Mouse (Mus musculus) ZHBTc4 (cell line): ENCODE data around the gene Arhgap19.

Experiments
- DNase-seq: peaks from one replicate; pipeline ENCODE4 v3.0.0-alpha.2; 2011; ENCODE audit warnings: low read depth, low spot score

The Arhgap19 gene

GRCm38 (mm10) chr19:41801742-41802369 lies at the start of gene Arhgap19:
Arhgap19 (minus strand) TSS chr19:41802047.
- DNase-seq: peak; percentile 98

DNA sequence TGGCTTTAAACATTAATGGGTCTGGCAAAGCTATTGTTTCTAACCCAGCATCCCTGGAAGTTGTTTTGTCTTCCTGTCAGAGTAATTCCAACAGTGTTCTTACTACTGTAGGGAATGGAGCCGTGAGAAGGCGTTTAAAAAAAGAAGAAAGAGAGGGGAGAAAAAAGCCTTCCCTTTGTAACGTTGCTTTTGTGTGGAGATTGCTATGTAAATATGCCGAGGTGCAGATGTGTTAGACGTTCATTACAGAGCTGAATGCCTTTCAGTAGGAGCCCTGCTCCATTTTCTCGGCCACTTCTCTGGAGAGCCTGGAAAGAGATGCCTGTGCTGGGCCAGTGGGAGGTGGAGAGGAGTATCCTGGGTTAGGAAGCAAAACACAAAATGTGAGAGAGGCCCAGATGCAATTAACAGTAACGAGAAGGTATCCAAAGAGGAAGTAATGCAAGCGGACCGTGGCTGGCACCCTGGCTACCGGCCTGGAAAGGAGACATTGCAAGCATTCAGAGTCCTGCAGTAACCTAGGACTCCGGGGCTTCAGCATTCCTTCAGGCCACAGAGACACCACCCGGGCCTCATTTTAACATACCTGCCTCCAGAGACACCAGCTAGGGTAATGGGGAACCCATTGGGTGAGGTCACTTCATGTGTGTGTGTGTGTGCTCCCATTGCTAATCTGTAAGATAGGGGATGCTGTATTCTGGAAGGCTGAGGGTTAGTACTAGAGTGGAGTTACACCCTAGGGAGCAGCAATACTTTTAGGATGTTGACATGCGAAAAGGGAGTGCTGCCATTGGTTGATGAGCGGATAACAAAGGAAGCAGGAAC lies 49.1 kb upstream of the Arhgap19 start:
- no peak for DNase-seq

- no peak for DNase-seq
Measured at GRCm38 (mm10) chr19:41850021-41850718, 48.3 kb upstream of the Arhgap19 start.

DNA sequence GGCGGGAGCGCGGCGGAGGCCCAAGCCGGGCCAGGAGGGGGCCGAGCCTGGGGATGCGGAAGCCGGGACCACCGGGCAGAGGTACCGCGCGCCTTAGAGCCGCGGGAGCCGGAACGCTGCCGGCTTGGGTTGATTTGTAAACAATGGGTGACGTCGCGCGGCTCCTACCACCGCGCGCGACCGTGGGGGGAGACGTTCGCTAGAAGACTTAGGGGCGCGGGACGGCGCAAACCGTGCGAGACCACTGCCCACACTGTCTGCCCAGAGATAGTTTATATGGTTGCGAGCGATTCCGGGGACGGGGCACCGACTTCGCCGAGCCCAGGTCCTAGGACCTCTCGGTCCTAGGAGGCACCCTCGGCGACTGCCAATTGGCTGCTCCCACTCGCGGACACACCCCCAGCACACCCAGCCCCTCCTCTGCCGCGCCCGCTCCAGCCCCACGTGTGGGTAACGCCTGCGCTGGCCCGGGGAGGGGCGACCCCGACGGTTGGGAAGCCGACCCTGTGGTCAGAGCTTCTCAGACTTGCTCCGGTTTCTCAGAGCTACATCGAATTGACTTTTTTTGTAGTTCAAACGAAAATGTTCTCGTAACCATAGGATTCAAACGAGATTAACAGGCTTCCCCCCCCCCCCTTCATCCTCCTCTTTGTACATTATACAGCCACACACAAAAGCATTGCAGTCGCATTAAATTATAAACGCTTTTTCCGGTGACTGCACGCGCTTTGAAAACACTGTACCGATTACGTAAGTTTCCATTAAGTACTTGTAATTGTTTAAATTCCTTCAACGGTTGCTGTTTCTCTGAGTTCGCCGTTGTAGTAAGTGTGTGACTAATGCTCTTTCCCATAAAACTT lies 46.4 kb upstream of the Arhgap19 start, which contains the start of gene Frat2:
Frat2 (minus strand) TSS at position 141 of the 860 bp plus-strand sequence.
- DNase-seq: peak; percentile 95

- DNase-seq: peak; percentile 71
Measured at GRCm38 (mm10) chr19:41847614-41847991, 45.8 kb upstream of the Arhgap19 start.

DNA sequence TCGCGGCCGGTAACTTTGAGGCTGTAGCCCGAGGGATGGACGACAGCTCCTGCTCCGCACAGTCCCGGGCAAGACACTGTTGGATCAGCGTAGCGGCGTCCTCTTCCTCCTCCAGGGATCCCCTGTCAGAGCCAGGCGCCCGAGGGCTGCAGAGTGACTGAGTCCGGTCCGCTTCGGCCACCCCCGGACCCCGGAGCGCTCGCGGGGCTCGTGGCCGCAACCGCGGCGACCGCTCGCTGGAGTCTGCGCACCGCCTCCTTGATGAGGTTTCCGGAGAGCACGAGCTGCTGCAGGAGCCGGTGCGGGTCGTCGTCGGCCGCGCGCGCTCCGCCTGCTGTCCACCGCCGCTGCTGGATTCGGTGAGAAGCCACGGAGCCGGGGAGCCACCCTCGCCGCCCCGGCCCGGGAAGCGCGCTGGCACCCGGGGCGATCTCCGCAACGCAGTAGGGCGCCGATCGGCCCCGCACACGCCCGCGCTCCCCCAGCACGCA lies 45.3 kb upstream of the Arhgap19 start:
- peak; percentile 50 for DNase-seq

DNA sequence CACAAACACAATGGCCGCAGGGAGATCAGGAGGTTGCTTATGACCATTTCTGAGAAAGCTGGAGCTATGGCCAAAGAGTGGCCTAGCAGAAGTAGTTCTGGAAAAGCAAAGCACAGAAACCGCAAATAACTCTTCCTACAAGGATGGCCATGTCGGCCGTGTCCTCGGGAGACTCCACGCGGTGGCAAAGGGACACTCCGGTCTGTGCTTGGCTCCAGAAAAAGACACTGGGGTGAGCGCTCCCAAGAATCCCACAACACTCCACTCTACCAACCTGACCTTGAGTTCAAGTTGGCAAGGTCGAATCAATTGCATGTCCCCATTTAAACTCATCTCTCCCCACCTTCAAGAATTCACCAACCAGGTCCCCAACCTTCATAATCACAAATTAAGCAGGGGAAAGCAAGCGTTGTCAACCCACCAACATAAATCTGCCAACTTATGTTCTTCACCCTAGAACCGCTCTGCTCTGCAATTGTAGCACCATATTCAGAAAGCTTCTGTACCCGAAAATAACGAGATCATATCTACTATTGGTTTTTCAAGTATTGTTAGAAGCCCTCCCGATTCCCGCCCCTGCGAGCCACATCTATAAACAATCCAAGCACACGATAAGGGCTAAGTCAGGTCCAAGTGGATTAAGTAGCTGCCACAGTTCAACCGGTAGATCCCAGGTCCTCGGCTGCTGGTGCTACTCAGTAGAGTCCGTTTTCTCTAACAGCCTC lies 44.7 kb upstream of the Arhgap19 start:
- no peak for DNase-seq

GRCm38 (mm10) chr19:41844345-41844744 lies 42.5 kb upstream of the Arhgap19 start:
- peak; percentile 47 for DNase-seq

- no peak for DNase-seq
Measured at GRCm38 (mm10) chr19:41842706-41843105, 40.9 kb upstream of the Arhgap19 start.

- no peak for DNase-seq
Measured at GRCm38 (mm10) chr19:41842196-41842595, 40.3 kb upstream of the Arhgap19 start.

DNA sequence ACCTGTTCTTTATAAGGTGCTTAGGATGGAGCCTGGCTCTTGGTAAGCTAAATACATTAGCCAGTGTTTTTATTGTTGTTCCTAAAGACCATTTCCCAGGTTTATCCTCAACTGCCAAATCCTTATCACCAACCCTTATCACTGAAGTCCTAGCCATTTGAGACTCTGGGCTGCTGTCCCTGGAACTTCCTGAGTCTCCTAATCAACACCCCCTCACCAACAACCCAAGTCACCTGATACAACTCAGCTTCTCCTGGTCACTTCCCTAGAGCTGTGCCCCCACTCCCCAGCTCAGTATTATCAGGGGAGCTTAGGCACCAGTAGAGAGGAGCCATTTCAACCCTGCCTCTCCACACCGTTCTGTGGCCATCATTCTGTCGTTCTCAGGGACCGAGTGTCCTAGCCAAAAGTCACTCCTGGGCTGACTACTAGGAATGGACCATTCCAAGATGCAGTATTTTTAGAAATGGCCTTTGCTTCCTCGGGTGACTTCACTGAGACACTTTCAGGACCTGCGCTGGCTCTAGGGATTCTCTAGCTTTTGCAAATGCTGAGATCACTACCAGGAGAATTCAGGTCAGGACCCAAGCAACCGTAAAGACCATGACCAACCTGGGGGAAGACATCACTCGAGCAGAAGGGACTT lies 39.4 kb upstream of the Arhgap19 start:
- no peak for DNase-seq

DNA sequence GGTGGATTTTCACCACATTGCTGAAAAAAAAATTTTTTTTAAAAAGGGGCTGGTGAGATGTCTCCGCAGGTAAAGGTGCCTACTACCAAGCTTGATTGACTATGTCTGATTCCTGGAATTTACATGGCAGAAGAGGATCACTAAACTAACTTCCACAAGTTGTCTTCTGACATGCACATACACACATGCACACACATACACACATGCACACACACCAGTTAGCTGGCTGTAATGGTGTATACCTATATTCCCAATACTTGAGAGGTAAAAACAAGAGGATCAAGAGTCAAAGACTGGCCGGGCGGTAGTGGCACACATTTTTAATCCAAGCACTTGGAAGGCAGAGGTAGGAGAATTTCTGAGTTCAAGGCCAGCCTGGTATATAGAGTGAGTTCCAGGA lies 37.8 kb upstream of the Arhgap19 start:
- DNase-seq: no peak

DNA sequence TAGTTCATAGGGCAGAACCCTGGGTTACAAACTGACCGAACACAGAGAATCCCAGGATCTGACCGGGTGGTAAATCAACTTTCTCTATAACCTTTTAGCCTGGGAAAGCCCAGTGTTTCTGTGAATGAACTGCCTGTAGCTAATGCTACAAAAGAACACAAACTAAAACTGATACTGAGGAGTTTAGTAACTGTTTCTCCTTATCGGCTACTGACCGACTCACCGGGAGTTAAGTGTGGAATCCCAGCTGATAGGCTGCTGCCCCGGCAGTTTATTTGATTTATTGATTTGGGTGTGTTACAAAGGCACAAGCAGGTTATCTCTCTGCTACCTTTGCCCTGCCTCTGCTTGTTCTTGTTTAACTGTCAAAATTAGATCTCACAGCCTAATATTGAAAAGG lies 37.0 kb upstream of the Arhgap19 start:
- no peak for DNase-seq

DNA sequence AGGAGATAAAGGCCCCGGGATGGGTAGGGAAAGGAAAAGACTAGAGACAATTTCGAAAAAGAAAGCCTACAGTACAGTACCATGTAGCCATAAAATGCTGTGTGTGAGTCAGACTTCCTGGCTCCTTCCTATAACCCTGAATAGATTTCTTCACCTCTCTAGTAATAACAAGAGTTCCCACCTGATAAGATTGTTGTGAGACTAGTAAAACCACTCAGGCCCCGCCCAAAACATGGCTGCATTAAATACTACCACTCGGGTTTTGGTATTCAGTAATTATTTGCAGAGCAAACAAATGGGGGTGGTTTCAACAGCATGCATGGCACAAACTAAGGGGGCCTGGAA lies 36.0 kb upstream of the Arhgap19 start:
- DNase-seq: no peak

- no peak for DNase-seq
Measured at GRCm38 (mm10) chr19:41837194-41837916, 35.5 kb upstream of the Arhgap19 start.

DNA sequence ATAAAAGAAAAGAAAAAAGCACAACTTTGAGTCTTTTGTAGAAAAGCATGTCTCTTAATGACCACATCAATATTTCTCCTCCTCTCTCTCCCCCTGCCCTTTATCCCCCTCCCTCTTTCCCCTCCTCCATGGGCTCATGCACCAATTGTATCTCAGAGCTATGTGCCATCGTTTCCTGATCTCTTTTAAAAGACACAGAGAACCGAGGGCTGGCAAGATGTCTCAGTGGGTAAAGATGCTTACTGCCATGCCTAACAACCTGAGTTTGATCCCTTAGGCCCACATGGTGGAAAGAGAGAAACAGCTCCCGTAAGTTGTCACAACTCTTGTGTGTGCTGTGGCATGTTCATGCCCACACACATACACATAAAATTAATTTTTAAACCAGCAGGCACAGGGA lies 34.9 kb upstream of the Arhgap19 start:
- no peak for DNase-seq

DNA sequence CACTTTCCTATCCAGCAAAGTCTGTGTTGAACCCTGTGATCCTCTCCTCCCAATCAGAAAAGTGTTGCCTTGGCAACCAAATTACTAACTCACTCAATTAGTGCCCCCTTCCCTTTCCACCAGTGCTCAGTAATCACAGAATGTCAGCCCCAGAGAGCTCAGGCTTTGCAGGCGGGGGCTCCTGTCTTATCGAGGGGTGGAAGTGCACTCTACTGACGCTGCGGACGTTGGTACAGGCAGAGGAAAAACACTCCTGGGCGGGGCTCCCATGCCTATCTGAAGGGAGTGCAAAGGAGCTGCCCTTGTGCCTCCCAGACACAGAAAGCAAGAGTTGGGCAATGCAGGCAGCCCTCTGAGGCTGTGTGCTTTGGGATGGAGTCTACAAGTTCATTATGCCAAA lies 34.0 kb upstream of the Arhgap19 start:
- DNase-seq: no peak

GRCm38 (mm10) chr19:41835407-41835806 lies 33.6 kb upstream of the Arhgap19 start:
- DNase-seq: no peak

DNA sequence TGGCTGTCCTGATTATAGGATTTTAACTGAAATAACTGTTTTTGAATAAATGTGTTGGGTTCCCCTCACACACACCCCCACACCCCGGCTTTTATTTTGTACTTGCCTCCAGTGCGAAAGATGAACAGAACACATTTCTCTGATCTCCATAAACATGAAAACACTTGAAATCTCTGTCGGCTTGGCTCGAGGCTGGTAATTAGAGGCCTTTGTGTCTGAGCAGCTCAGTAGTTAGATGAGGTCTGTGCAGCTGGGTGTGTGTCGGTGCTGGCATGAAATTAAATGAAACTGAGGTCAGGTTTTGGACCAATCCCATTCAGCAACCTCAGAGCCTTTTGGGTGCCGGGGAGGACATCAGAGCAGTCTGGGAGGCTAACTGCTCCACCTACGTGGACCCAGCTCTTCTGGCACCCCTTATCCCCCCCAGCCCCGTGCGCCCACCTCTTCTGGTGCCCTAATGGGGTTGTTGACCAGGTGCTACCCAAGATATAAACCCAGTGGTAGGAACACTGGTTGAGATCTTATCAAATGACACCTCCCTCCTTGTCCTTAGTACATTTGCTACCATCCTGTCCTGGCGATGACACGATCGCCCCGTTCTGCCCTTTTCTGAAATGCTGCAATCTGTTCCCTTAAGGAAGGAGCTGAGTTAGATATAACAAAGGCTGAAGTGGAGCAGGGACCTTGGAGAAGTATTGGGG lies 30.8 kb upstream of the Arhgap19 start:
- DNase-seq: no peak
